Mouse (Mus musculus): ENCODE results near the gene Wdfy4. TPM values are rescaled to one million over a fixed set of nuclear protein-coding genes. Genes with fewer than 3 reads are reported as not detected.

Wdfy4 gene
- polyA plus RNA-seq, 1 experiment from 2014 or later: 0.22 TPM

GRCm38 (mm10) chr14:33189230-33189629 is 3.9 kb upstream of the Wdfy4 start:
- no peaks in the 10 kb centered on the region for H3K4me1 ChIP-seq
- ATAC-seq (ENCODE audit: insufficient number of reproducible peaks, insufficient read depth, low FRiP score, low TSS enrichment, low read depth): no peak
- no peak overlapping the region for H3K4me2 ChIP-seq
- no peak overlapping the region for H3K9ac ChIP-seq
- no peak overlapping the region for H3K27ac ChIP-seq
- H3K27me3 ChIP-seq: no peaks in the 10 kb centered on the region
- no peaks in the 10 kb centered on the region for H3K36me3 ChIP-seq
- no peaks in the 10 kb centered on the region for H3K9me3 ChIP-seq
- H3K4me3 ChIP-seq: no peak overlapping the region
- 56% methylated on average over 10 of the region's 10 CpGs for WGBS

- Histone ChIP-seq H3K36me3 (no peaks in the 10 kb centered on the region), H3K4me3 (no peak overlapping the region), H3K4me1 (no peaks in the 10 kb centered on the region), H3K4me2 (no peak overlapping the region), H3K27me3 (no peaks in the 10 kb centered on the region), H3K27ac (no peak overlapping the region), H3K9ac (no peak overlapping the region), H3K9me3 (no peaks in the 10 kb centered on the region)
- ATAC-seq (ENCODE audit: insufficient number of reproducible peaks, insufficient read depth, low FRiP score, low TSS enrichment, low read depth): no peak
- 57% methylated on average over 4 of the region's 4 CpGs for WGBS
Observed at GRCm38 (mm10) chr14:33187201-33187600, 1.9 kb upstream of the Wdfy4 start.

- Histone ChIP-seq H3K4me1 (no peaks in the 10 kb centered on the region), H3K9ac (no peak overlapping the region), H3K4me3 (no peak overlapping the region), H3K4me2 (no peak overlapping the region), H3K9me3 (no peaks in the 10 kb centered on the region), H3K36me3 (no peaks in the 10 kb centered on the region), H3K27me3 (no peaks in the 10 kb centered on the region), H3K27ac (no peak overlapping the region)
- WGBS: 85% methylated on average over 5 of the region's 5 CpGs
- ATAC-seq (ENCODE audit: insufficient number of reproducible peaks, insufficient read depth, low FRiP score, low TSS enrichment, low read depth): no peak
Observed at GRCm38 (mm10) chr14:33180102-33180501, 5.2 kb downstream of the Wdfy4 start.

GRCm38 (mm10) chr14:33175059-33175821 is 10.1 kb downstream of the Wdfy4 start:
- H3K9ac ChIP-seq: no peak overlapping the region
- H3K9me3 ChIP-seq: no peaks in the 10 kb centered on the region
- no peak overlapping the region for H3K4me2 ChIP-seq
- ATAC-seq (ENCODE audit: insufficient number of reproducible peaks, insufficient read depth, low FRiP score, low TSS enrichment, low read depth): no peak
- no peak overlapping the region for H3K4me3 ChIP-seq
- H3K4me1 ChIP-seq: no peaks in the 10 kb centered on the region
- H3K27ac ChIP-seq: no peak overlapping the region
- 79% methylated on average over 4 of the region's 4 CpGs for WGBS
- no peaks in the 10 kb centered on the region for H3K27me3 ChIP-seq
- no peaks in the 10 kb centered on the region for H3K36me3 ChIP-seq

GRCm38 (mm10) chr14:33171942-33172341 is 13.4 kb downstream of the Wdfy4 start:
- Histone ChIP-seq H3K9ac (no peak overlapping the region), H3K27ac (no peak overlapping the region), H3K9me3 (no peaks in the 10 kb centered on the region), H3K4me1 (no peaks in the 10 kb centered on the region), H3K36me3 (no peaks in the 10 kb centered on the region), H3K27me3 (no peaks in the 10 kb centered on the region), H3K4me3 (no peak overlapping the region), H3K4me2 (no peak overlapping the region)
- ATAC-seq (ENCODE audit: insufficient number of reproducible peaks, insufficient read depth, low FRiP score, low TSS enrichment, low read depth): no peak
- WGBS: 77% methylated on average over 1 of the region's 1 CpGs

GRCm38 (mm10) chr14:33168750-33169149 is 16.6 kb downstream of the Wdfy4 start:
- Histone ChIP-seq H3K27ac (no peak overlapping the region), H3K4me1 (no peaks in the 10 kb centered on the region), H3K9me3 (no peaks in the 10 kb centered on the region), H3K4me3 (no peak overlapping the region), H3K4me2 (no peak overlapping the region), H3K9ac (no peak overlapping the region), H3K36me3 (no peaks in the 10 kb centered on the region), H3K27me3 (no peaks in the 10 kb centered on the region)
- WGBS: 82% methylated on average over 4 of the region's 4 CpGs
- ATAC-seq (ENCODE audit: insufficient number of reproducible peaks, insufficient read depth, low FRiP score, low TSS enrichment, low read depth): no peak

- Histone ChIP-seq H3K4me3 (no peak overlapping the region), H3K4me1 (no peaks in the 10 kb centered on the region), H3K9ac (no peak overlapping the region), H3K27ac (no peak overlapping the region), H3K27me3 (0 out of 2 replicates have a peak, but pooled peaks cover 4% of the 10 kb centered on the region), H3K4me2 (no peak overlapping the region), H3K9me3 (no peaks in the 10 kb centered on the region), H3K36me3 (no peaks in the 10 kb centered on the region)
- 89% methylated on average over 5 of the region's 5 CpGs for WGBS
- ATAC-seq (ENCODE audit: insufficient number of reproducible peaks, insufficient read depth, low FRiP score, low TSS enrichment, low read depth): no peak
Observed at GRCm38 (mm10) chr14:33162238-33162637, 23.1 kb downstream of the Wdfy4 start.

- no peak for ATAC-seq (ENCODE audit: insufficient number of reproducible peaks, insufficient read depth, low FRiP score, low TSS enrichment, low read depth)
- Histone ChIP-seq H3K4me1 (no peaks in the 10 kb centered on the region), H3K27ac (no peak overlapping the region), H3K9me3 (no peaks in the 10 kb centered on the region), H3K36me3 (no peaks in the 10 kb centered on the region), H3K9ac (no peak overlapping the region), H3K4me3 (no peak overlapping the region), H3K4me2 (no peak overlapping the region), H3K27me3 (peaks cover 4% of the 10 kb centered on the region)
- 78% methylated on average over 3 of the region's 3 CpGs for WGBS
Observed at GRCm38 (mm10) chr14:33158268-33158667, 27.0 kb downstream of the Wdfy4 start.

- H3K4me1 ChIP-seq: no peaks in the 10 kb centered on the region; the same call in 1 of the 2 replicates
- H3K27ac ChIP-seq: no peak overlapping the region
- peaks cover 17% of the 10 kb centered on the region for H3K27me3 ChIP-seq
- H3K36me3 ChIP-seq: no peaks in the 10 kb centered on the region
- ATAC-seq (ENCODE audit: insufficient number of reproducible peaks, insufficient read depth, low FRiP score, low TSS enrichment, low read depth): no peak
- H3K4me3 ChIP-seq: no peak overlapping the region
- 52% methylated on average over 1 of the region's 1 CpGs for WGBS
- H3K9ac ChIP-seq: no peak overlapping the region
- no peaks in the 10 kb centered on the region for H3K9me3 ChIP-seq
- no peak overlapping the region for H3K4me2 ChIP-seq
Observed at GRCm38 (mm10) chr14:33152941-33153340, 32.4 kb downstream of the Wdfy4 start.

GRCm38 (mm10) chr14:33146287-33146686 is 39.0 kb downstream of the Wdfy4 start:
- Histone ChIP-seq H3K4me1 (no peaks in the 10 kb centered on the region; the same call in 1 of the 2 replicates), H3K9ac (no peak overlapping the region), H3K9me3 (no peaks in the 10 kb centered on the region), H3K36me3 (no peaks in the 10 kb centered on the region), H3K4me3 (no peak overlapping the region), H3K27me3 (peaks cover 22% of the 10 kb centered on the region; the same call in 1 of the 2 replicates), H3K27ac (no peak overlapping the region), H3K4me2 (no peak overlapping the region)
- 21% methylated on average over 2 of the region's 2 CpGs for WGBS
- no peak for ATAC-seq (ENCODE audit: insufficient number of reproducible peaks, insufficient read depth, low FRiP score, low TSS enrichment, low read depth)

GRCm38 (mm10) chr14:33136843-33137242 is 48.5 kb downstream of the Wdfy4 start:
- no peak overlapping the region for H3K4me3 ChIP-seq
- H3K27me3 ChIP-seq: 0 out of 2 replicates have a peak, but pooled peaks cover 3% of the 10 kb centered on the region
- H3K36me3 ChIP-seq: no peaks in the 10 kb centered on the region
- H3K9me3 ChIP-seq: no peaks in the 10 kb centered on the region
- H3K9ac ChIP-seq: no peak overlapping the region
- no peak overlapping the region for H3K4me2 ChIP-seq
- WGBS: 65% methylated on average over 9 of the region's 9 CpGs
- H3K27ac ChIP-seq: no peak overlapping the region
- H3K4me1 ChIP-seq: no peaks in the 10 kb centered on the region
- no peak for ATAC-seq (ENCODE audit: insufficient number of reproducible peaks, insufficient read depth, low FRiP score, low TSS enrichment, low read depth)

- WGBS: 79% methylated on average over 6 of the region's 6 CpGs
- no peaks in the 10 kb centered on the region for H3K9me3 ChIP-seq
- no peak overlapping the region for H3K4me3 ChIP-seq
- no peak for ATAC-seq (ENCODE audit: insufficient number of reproducible peaks, insufficient read depth, low FRiP score, low TSS enrichment, low read depth)
- no peak overlapping the region for H3K27ac ChIP-seq
- H3K4me1 ChIP-seq: no peaks in the 10 kb centered on the region
- 0 out of 2 replicates have a peak, but pooled peaks cover 3% of the 10 kb centered on the region for H3K27me3 ChIP-seq
- no peaks in the 10 kb centered on the region for H3K36me3 ChIP-seq
- no peak overlapping the region for H3K9ac ChIP-seq
- H3K4me2 ChIP-seq: no peak overlapping the region
Observed at GRCm38 (mm10) chr14:33135170-33135569, 50.1 kb downstream of the Wdfy4 start.

All from embryonic facial prominence, embryonic 13.5 days (tissue).